Mouse (Mus musculus): ENCODE data around the gene Zfp622.
A peak's percentile ranks its signal among the peaks of the same experiment; 100 is the strongest.
"Not testable (repeated sequence)": the region's sequence is repeated elsewhere in the genome, so short reads cannot be mapped to it uniquely, and the experiment has no call there.

The Zfp622 gene

DNA sequence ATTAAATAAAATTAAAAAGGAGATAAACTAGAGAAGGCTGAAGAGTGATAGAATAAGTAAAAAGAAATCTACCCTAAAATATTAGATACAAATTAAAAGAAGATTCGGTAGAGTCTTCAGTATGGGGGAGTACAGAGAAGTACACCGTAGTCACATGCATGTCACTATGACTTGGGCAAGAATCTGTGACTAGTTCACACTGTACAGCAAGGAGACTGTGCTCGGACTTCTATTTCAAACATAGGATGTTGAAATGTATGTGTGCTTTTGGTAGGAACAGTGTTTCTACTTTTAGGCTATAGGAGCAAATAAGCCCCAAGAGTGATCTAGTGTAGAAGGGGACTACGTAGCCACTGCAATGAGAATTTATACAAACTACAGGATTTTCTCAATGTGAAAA, 9.8 kb upstream of the Zfp622 start:
- DNase-seq = no peak

DNA sequence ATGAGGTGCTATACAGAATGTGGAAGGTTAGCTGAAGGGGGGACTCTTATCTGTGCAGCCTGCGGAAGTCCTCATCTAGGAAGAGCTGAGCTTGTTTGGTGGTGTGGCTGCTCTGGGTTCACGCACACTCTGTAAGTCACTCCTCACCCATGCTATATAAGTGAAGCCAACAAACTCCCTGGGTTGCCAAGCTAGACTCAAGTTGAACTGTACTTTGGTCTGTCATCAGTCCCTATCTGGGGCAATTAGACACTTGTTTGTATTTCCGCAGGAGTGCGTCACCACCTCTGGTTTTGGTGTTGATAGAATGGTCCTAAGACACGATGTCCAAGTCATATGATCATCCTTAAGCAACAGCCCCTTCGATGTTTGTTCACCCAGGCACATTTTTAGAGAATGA, 8.4 kb upstream of the Zfp622 start:
- DNase-seq = no peak

DNA sequence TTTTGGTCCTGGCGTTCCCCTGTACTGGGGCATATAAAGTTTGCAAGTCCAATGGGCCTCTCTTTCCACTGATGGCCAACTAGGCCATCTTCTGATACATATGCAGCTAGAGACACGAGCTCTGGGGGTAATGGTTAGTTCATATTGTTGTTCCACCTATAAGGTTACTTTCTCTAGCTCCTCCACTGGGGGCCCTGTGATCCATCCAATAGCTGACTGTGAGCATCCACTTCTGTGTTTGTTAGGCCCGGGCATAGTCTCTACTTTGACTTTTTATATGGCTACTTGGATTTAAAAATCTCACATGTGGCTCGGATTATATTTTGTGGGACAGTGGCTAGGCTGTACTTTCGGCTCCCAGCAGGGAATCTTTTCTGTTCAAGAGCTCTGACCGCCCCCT, 552 bp upstream of the Zfp622 start:
- not testable (repeated sequence) for DNase-seq

DNA sequence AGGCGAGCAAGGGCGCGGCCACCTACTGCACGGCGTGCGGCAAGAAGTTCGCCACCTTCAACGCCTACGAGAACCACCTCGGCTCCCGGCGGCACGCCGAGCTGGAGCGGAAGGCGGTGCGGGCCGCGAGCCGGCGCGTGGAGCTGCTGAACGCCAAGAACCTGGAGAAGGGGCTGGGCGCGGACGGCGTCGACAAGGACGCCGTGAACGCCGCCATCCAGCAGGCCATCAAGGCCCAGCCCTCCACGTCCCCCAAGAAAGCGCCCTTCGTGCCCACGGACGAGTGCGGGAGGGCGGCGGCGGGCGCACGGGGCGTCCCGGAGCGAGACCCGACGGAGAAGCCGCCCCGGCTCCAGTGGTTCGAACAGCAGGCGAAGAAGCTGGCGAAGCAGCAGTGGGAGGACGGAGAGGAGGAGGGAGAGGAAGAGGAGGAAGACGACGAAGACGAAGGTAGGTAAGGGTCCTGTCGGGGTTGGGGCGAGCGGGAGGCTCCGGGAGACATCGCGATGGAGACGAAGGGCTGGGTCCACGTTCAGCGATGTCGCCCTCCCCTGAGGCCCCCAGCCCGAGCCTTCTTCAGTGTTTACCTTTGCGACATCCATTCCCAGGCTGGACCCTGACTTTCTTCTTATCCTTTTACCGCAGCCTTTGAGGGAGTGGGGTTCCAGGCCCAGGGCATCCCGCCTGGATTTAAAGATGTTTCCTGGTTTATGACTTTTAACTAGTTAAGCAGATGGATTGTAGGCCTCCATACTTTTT, 747 bp downstream of the Zfp622 start:
- no peak for DNase-seq

DNA sequence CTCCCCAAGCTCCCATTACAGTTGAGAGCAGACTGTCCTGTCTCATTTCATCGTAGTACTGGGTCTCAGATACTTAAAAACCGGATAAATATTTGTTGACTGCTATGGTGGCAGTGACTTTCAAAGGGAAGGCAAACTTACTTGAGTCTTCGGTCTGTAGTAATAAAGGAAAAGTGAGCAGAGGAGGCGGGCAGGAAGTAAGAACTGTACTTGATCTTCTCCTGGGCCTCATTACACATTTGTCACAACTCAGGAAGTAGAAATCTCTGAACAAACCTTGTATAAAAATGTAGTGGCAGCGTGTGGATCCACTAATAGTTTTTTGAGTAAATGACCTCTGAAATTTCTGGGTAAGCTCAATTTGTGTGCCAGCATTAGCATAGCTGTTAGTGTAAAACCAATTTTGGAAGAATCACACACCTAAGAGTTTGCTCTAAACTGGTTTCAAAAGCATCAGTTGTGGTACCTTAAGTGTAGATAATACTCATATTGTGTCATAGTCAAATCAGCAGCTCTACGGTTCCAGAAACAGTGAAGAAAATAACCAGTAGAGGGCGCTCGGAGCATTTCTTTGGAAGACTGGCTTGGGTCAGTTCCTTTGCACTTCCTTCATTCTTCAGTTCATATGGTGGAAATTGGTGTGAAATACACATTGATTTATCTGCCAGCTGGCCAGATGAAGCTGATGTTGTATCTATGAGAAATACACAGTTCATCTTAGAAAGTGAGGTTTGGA, 9.0 kb downstream of the Zfp622 start:
- peak; percentile 12 for DNase-seq

DNA sequence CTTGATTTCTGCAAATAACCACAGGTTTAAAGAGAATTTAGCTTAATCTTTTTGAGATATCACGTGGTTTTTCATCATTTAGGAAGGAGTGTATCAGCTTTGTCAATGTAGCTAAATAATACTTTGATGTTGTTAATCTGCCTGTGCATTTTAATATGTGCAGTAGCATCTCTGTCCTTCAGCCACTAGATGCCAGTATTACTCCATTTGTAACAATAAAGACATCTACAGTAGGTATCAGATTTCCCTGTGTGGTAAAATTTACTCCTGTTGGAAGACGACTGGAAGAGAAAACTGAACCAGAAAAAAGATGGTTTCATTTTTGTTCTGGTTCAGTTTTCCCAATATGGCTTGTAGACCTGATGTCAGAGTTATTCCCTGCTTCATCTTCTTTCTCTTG, 11.4 kb downstream of the Zfp622 start:
- no peak for DNase-seq

DNA sequence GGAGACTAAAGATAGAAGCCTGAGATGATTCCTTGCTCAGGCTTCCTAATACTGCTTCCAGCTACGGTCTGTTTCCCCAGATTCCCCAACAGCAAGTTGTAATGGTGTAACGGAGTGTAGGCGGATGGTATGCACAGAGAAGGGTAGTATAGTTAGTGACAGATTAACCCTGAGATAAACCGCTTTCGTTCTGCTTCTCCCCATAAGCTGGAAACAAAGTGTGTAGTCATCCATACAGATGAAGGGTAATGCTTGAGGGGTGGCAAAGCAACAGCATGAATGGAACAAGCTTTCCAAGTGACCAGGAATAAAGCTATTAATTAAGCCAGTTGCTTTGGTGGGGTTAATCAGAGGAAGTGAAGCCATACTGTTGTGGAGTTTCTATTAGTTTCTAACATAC, 15.4 kb downstream of the Zfp622 start:
- DNase-seq = not testable (repeated sequence)

DNA sequence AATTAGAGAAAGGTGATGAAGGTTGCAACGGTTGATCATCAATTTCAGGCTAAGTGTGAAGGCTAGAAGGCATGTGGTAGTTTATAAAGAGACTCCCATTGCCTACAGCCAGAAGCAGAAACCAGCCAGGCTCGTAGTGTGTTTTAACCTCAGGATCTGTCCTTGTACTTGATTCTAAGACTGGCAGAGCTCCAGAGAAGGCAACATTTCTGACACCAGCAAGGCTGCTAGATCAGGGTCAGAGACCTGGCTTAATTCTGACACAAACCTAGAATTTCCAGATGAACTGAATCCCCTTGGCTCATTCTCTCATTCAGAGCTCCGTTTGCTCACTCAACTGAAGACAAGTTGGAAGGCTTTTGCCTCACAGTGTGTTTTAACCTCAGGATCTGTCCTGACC, 24.5 kb downstream of the Zfp622 start:
- no peak for DNase-seq

DNA sequence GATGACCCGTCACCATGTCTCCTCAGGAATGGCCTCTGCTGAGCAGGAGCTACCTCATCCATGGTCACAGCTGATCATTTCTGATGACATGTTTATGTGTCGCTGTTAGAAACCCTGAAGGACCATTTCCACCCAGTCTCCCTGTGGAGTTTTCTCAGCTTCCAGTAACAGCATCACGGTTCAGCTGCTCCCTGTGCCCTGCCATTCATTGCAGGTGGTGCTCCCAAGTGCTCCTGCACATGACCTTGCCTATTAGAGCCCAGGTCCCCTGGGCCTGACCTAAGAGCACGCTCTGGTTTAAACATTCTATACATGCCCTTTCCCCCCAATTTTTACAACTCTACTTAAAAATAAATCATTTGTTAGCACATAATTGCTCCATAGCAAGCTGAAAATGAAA, 28.7 kb downstream of the Zfp622 start:
- DNase-seq = no peak

DNA sequence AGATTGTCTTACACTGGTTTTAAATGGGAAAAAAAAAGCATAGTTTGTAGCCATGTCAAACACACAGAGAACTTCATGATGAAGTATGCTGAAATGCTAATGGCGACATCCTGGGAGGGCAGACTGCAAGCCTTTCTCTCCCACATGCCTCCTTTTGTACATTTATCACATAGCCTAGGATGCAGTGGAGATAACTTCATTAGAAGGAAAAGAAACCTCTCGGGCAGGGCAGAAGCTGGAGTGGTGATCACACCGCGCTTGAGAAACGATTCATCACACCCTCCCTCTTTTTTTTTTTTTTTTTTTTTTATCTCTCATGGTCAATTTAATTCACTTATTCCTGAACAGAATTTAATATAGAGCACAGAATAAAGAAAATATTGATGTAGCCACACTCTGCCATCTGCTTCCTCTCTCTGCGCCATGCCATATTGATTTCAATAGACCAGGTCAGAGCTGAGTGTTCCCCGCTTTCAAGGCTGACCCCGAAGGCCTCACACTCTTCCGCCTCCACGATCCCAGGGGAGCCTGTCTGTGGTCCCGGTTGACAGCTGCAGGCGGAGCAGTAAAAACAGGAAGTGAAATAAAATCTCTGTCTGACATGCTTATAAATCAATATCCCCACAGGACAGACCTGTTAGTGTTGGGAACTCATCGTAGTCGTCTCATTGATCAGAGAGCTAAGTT, 32.0 kb downstream of the Zfp622 start:
- no peak for DNase-seq

DNA sequence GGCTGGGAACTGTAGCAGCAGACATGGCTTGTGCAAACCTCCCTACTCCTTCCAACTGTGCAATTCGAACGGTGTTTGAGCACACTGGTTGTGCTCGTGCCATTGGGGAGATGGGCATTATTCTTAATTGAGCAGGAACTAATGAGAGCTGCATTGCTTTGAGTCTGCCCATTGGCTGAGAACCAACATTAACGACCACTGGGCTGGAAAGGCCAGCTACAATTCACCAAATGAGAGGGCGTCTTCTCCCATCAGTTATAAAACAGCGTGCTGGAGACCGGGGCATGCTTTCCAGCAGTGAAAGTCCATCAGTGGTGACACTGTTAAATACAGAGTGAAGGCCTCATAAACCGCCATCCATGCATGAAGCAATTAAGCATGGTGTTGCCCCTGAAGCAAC, 37.6 kb downstream of the Zfp622 start:
- DNase-seq = no peak

DNA sequence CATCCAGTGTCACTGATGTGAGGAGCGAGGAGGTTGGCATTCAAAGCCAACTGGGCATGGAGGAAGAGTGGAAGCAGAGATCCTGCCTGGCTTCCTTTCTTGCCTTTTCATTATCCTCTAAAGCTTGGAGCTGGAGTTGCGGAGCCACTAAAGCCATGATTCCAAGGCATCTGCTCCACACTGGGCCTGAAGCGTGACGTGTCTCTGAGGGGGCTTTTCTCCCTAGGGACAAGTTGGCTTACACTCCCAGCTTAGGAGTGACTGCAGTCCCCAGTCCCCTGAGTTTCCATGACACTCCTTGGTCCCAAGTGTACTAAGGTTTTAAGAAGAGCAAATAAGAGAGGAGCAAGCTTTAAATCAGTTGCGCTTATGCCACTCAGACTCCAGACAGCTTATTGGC, 38.5 kb downstream of the Zfp622 start:
- DNase-seq = no peak

DNA sequence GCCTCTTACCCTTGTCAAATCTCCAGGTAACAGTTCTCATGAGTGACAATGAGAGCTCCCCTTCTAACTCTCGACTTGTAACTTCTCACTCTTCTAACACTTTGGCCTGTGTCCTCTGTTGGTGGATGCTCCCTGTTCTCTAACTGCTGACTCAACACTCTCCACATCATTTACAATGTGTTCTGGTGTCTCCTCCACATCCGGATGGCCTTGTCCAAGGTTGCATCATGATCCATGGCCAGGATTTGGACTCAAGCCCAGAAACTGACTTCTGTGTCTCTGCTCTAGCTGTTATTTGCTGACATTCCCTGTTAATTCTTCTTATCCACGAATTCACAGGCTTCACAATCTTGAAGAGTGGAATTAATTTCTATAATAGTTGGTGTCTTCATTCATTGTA, 47.5 kb downstream of the Zfp622 start:
- no peak for DNase-seq

DNA sequence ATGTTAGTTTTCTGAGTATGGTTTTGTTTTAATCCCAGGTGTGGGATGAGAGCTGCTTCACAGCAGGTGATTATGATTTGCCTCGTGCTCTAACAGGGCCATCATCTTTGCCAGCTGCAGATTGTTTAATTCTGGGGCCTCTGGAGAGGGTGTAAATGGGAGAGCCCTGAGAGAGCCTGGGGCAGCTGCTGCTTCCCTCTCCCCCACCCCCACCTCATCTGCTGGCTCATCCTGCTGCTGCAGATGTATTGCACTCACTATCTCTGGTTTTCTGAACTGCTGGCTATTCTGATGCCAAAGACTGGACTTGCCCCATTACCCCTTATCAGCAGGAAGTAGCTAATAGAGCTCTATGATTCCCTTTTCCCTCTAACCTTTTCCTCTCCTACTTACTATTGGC, 56.4 kb downstream of the Zfp622 start:
- no peak for DNase-seq

DNA sequence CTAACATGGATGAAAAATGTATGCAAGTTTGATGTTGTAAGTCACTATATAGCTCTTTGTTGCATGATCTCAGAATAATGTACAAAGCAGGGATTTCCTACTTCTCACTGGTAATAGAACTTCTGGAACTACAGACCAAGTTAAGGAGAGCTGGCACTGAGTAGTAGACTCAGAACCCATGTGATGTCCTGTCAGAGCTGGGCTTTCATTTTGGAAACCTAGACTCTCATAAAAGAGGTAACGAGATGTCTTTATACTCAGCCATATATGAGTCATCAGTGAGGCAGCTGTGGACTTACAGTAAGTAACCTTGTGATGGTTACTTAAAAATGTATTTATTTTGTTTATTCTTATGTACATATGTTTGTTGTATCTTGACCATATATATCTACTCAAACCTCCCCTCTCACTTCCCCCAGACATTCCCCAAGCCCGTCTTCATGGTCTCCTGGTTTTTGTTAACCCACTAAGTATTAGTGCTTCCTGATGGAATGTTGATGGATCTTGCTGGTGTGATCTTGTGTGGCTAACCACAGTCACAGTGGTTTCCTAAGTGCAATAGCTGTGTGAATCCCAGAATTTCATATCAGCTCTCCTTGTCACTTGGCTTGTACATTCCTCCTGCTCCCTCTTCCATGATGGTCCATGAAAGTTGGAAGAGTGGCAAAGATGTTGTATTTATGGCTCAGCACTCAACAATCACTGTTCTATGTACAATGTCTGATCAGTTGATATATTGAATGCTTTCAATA, 57.2 kb downstream of the Zfp622 start:
- DNase-seq = no peak

All from cerebellum, adult 11-12 months (tissue).